ENCODE assay signal across 7 mouse cellular contexts in the genomic region with DNA sequence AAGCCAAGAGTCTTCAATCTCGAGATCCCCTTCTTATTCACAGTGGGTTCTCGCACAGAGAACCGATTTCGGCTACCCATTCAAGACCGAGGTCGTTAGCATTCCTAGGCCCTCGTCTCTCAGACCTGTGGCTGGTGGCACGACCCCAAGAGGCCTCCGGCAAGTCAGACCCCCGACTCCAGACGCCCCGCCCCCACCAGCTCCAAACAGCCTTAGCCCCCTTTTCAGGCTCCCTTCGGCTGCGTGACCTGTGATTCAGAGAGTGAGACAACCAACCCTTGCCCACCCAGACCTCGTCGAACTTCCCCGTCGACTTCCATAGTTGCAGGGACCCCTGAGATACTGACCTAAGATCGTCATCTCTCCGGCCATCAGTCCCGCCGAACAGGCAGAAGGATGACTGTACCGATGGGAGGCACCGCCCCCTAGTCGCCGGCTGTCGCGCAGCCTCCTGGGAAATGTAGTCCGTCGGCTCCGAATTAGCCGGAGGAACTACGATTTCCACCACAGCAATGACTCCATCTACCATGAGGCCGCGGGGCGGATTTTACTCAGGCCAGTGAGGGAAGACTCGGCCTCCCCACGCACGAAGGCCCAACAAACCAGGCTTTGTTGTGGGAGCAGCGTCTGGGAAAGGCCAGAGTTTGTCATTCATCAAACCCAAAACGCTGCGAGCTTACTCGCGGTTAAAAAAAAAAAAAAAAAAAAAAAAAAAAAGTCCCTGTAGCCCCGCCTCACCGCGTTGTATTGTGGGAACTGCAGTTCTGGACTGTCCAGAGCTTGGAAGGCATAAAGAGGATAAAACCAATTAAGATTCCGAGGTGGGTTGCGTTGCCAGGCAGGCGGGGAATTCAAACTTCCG. TPM values are rescaled to one million over a fixed set of nuclear protein-coding genes. Genes with fewer than 3 reads are reported as not detected.
A peak's percentile ranks its signal among the peaks of the same experiment; 100 is the strongest.
DNase-seq lines count a peak whose midpoint lies in the region; ATAC-seq lines count a peak whose summit lies in the region.

Gene Hspa13, minus strand, starts transcription at position 717 of the 862 bp plus-strand sequence.

- H3K4me3 ChIP-seq in intestine, embryonic 15.5 days (replicated peaks) = peak within 1 kb of the TSS; percentile 70
- H3K4me3 ChIP-seq in midbrain, embryonic 10.5 days = peak within 1 kb of the TSS; percentile 77

- H3K27me3 ChIP-seq in intestine, embryonic 15.5 days (replicated peaks) = no peaks in the 10 kb centered on the region
- no peaks in the 10 kb centered on the region for H3K27me3 ChIP-seq in midbrain, embryonic 10.5 days (ENCODE audit: low read depth, poor library complexity, severe bottlenecking)

- H3K9me3 ChIP-seq in intestine, embryonic 15.5 days = no peaks in the 10 kb centered on the region
- no peaks in the 10 kb centered on the region for H3K9me3 ChIP-seq in midbrain, embryonic 10.5 days (replicated peaks)

- peak; percentile 98 for DNase-seq in adrenal gland, adult 2 months
- peak; percentile 94 for DNase-seq in embryo, embryonic 11.5 days (ENCODE audit: low read depth, low spot score)
- peak; percentile 94 for DNase-seq in gastrocnemius, postnatal 36 days
- DNase-seq in left cerebral cortex, postnatal 25 days (ENCODE audit: low spot score in 2 of 2) = peak; percentile 98 to 100
- peak; percentile 95 for DNase-seq in midbrain, embryonic 10.5 days (ENCODE audit: low spot score)
- DNase-seq in right cerebral cortex, postnatal 4 days = peak; percentile 95

- peak; percentile 99 for ATAC-seq in intestine, embryonic 15.5 days

- peak within 1 kb of the TSS; percentile 65 for H3K4me2 ChIP-seq in intestine, embryonic 15.5 days (replicated peaks)

- peak within 1 kb of the TSS; percentile 71 for H3K9ac ChIP-seq in intestine, embryonic 15.5 days

- intact Hi-C loops in gastrocnemius, postnatal 36 days (cut with DNase I) = loop anchor here (10.0 kb wide), 1 partner anchor 1128 kb away; no protein-coding TSS in a partner anchor
- intact Hi-C loops in left cerebral cortex, postnatal 25 days (cut with DNase I) = loop anchor here (5.0 kb wide), 1 partner anchor 606 kb away; the partner anchor contains the start of gene Nrip1

- no peaks in the 10 kb centered on the region for H3K4me1 ChIP-seq in intestine, embryonic 15.5 days (replicated peaks)
- H3K4me1 ChIP-seq in midbrain, embryonic 10.5 days = peaks cover 18% of the 10 kb centered on the region

- H3K36me3 ChIP-seq in intestine, embryonic 15.5 days = peaks cover 4% of the 10 kb centered on the region; the same call in 1 of the 2 replicates
- H3K36me3 ChIP-seq in midbrain, embryonic 10.5 days = peaks cover 33% of the 10 kb centered on the region

- H3K27ac ChIP-seq in intestine, embryonic 15.5 days = peak within 1 kb of the TSS; percentile 51; the same call in 1 of the 2 replicates
- H3K27ac ChIP-seq in midbrain, embryonic 10.5 days (replicated peaks) = peak within 1 kb of the TSS; percentile 91

- WGBS in intestine, embryonic 15.5 days = under 1% methylated on average over 51 of the region's 51 CpGs
- under 1% methylated on average over 51 of the region's 51 CpGs for WGBS in midbrain, embryonic 10.5 days

RNA-seq across cellular contexts. Expression of gene Hspa13, which starts in this region (rescaled TPM):
- total RNA-seq in adrenal gland, adult 2 months (2021) = 10 to 100 TPM; 39.2 to 48.9 TPM
- 1.2 and 1.3 TPM in 2 replicates for polyA plus RNA-seq in adrenal gland, adult 2 months (2012; rRNA removed)
- total RNA-seq in gastrocnemius, postnatal 36 days (2021) = 1 to 10 TPM; 6.8 to 7.4 TPM
- 22.5 and 25.6 TPM in 2 replicates for polyA plus RNA-seq in intestine, embryonic 15.5 days (2015; fragmentation: Nextera tagmentation; extraction: Ambion mirVana)
- total RNA-seq in left cerebral cortex, postnatal 25 days (2021) = 10 to 100 TPM; 36.2 to 36.4 TPM
- polyA plus RNA-seq in midbrain, embryonic 10.5 days (2016; fragmentation: Nextera tagmentation; extraction: Ambion mirVana) = 29.4 and 31.8 TPM in 2 replicates

Comparison
In these comparisons a context has a peak if more than half of its experiments do, and no peak if none do; other contexts are left out.
1. Peak in every context shown above with its lines: DNase-seq, ATAC-seq, H3K4me3 ChIP-seq and H3K27ac ChIP-seq.
2. RNA of gene Hspa13 (total RNA-seq): 39.2 to 48.9 TPM in adrenal gland, adult 2 months and 36.2 to 36.4 TPM in left cerebral cortex, postnatal 25 days; 6.8 to 7.4 TPM in gastrocnemius, postnatal 36 days; every median in the first group is over 4 times any median in the second.
3. RNA of gene Hspa13 (polyA plus RNA-seq): 29.4 to 31.8 TPM in midbrain, embryonic 10.5 days and 22.5 to 25.6 TPM in intestine, embryonic 15.5 days; 1.2 to 1.3 TPM in adrenal gland, adult 2 months; every median in the first group is over 10 times any median in the second.